11 mouse cellular contexts compared by ENCODE assay signal in the genomic region with DNA sequence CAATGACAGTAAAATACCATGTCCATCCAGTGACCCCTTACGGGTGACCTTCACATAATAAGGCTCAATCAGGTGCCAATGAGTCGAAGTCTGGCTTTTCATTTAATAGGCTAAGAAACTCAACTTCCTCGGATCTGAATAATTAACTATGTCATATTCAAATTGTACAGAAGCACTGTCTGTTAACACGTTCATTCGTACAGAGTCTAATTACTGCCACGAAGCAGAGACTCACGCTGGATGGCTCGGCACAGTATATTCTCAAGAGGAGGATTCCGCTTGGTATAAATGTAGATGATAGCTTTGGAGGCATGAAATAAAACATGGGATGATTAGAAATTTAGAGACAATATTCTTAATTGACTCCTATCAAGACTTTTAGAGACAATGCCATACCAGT.
"Had no signal": no experiment of that assay in that cellular context is flagged by ENCODE, and none has a peak within 500 bp of the region (broad histone marks: within the 10 kb centered on the region; RNA-seq: fewer than 3 reads in every experiment).

No protein-coding gene starts in this region.

- DNase-seq: kidney, adult 18-20 months; kidney, postnatal 25 days; liver; liver, embryonic 13.5 days; liver, postnatal 0 days; lung, postnatal 14 days; thymus, postnatal 4 days had no signal

- H3K27ac ChIP-seq: kidney, embryonic 15.5 days; limb, embryonic 12.5 days; liver, embryonic 13.5 days; lung, embryonic 15.5 days; midbrain, embryonic 12.5 days had no signal

- H3K9me3 ChIP-seq: kidney, embryonic 15.5 days; limb, embryonic 12.5 days; liver, embryonic 13.5 days; lung, embryonic 15.5 days; midbrain, embryonic 12.5 days had no signal

- H3K9ac ChIP-seq: kidney, embryonic 15.5 days; limb, embryonic 12.5 days; liver, embryonic 13.5 days; liver, postnatal 0 days; lung, embryonic 15.5 days; midbrain, embryonic 12.5 days had no signal

- H3K36me3 ChIP-seq: kidney, embryonic 15.5 days; limb, embryonic 12.5 days; liver, embryonic 13.5 days; lung, embryonic 15.5 days; midbrain, embryonic 12.5 days had no signal

- H3K4me1 ChIP-seq: kidney, embryonic 15.5 days; limb, embryonic 12.5 days; liver, embryonic 13.5 days had no signal

- ATAC-seq: liver, postnatal 0 days had no signal

- H3K4me3 ChIP-seq: kidney, embryonic 15.5 days; limb, embryonic 12.5 days; liver, embryonic 13.5 days; lung, embryonic 15.5 days; midbrain, embryonic 12.5 days had no signal

- H3K4me2 ChIP-seq: kidney, embryonic 15.5 days; limb, embryonic 12.5 days; liver, embryonic 13.5 days; lung, embryonic 15.5 days; midbrain, embryonic 12.5 days had no signal

- H3K27me3 ChIP-seq: kidney, embryonic 15.5 days; liver, embryonic 13.5 days; lung, embryonic 15.5 days; midbrain, embryonic 12.5 days had no signal
